Mouse (Mus musculus): ENCODE data around the gene Zfp772. TPM values are rescaled to one million over a fixed set of nuclear protein-coding genes. Genes with fewer than 3 reads are reported as not detected.

The Zfp772 gene
- 3.7 and 3.8 TPM in 2 replicates for polyA plus RNA-seq (2015; fragmentation: Nextera tagmentation; extraction: Ambion mirVana)

GRCm38 (mm10) chr7:7209313-7210151 is at the start of gene Zfp772:
TSS of gene Zfp772 (minus strand) at chr7:7209998.

DNA sequence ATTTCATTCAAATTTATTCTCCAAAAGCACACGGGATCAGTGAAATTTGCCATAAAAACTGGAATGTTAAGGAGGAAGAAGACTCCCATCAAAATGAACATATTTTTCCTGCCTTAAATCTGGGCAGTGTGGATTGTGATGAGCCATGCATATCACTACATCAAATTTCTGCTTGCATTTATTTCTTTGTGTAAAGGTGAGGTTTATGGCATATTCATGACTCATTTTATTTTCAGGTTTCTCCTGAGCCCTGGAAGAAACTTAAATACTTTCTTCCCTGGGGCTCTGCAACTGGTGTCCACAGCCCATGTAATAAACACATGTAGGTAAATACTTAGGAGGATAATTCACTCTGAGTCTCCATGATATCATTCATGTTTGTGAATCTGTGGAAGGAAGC is 37.4 kb upstream of the Zfp772 start, which contains the start of gene Vmn2r29:
TSS of gene Vmn2r29 (minus strand) at position 101 of the 400 bp plus-strand sequence.

DNA sequence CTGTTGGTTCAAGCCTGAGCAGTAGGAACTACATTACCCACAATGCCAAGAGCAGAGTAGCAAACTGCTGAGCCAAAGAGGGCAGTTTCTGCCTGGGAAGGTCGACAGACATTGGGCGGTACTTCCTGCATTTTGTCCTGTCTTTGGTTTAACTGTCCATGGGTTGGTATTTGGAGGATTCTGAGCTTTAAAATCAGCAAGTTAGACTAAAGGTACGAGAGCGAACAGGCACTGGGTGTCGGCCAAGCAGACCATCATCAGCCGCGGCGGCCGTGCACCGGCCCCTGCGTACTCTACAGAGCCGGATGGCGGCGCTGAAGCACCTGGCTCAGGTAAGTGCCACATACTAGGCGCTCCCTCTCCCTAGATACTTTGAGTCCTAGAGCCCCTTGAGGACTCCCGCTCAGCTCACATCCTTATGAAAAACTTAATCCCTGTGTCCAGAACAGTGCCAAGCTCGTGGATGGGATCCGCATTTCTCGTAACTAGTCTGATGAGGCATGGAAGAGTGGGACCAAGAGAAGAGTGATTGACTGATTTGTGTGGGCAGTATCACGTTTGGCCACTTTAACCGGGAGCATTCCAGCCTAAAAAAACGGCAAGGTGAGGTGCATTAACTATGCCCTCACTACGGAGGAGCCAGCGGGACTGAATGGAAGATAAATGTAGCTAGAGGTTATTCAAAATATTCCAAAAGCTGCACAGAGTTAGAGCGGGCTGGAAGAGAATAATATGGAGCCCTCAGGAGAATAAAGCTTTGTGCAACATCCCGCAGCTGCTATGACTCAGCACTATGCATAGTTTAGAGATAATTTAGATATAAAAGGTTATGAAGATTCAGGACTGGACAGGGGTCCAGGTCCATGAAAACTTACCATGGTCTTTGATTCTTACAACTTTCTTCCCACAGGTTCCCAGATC is 38.3 kb downstream of the Zfp772 start, which contains the start of gene Zfp418:
TSS of gene Zfp418 (plus strand) at position 104 of the 921 bp plus-strand sequence.

Other genes with a start within 250 kb of the Zfp772 start
- not detected in 2 replicates for gene Aurkc, start 214.7 kb downstream of the Zfp772 start, polyA plus RNA-seq (2015; fragmentation: Nextera tagmentation; extraction: Ambion mirVana)
- gene Zfp954, start 88.5 kb downstream of the Zfp772 start, polyA plus RNA-seq (2015; fragmentation: Nextera tagmentation; extraction: Ambion mirVana): 10.6 and 12.9 TPM in 2 replicates
- 0.51 and 0.90 TPM in 2 replicates for gene Zfp773, start 73.2 kb downstream of the Zfp772 start, polyA plus RNA-seq (2015; fragmentation: Nextera tagmentation; extraction: Ambion mirVana)
- 0.79 and 1.1 TPM in 2 replicates for gene Zfp418, start 38.7 kb downstream of the Zfp772 start, polyA plus RNA-seq (2015; fragmentation: Nextera tagmentation; extraction: Ambion mirVana)
- 0.20 and 0.47 TPM in 2 replicates for gene Vmn2r29, start 37.3 kb upstream of the Zfp772 start, polyA plus RNA-seq (2015; fragmentation: Nextera tagmentation; extraction: Ambion mirVana)
- 2.6 and 4.2 TPM in 2 replicates for gene Gm45844, start 68.3 kb upstream of the Zfp772 start, polyA plus RNA-seq (2015; fragmentation: Nextera tagmentation; extraction: Ambion mirVana)
- 46.6 and 52.5 TPM in 2 replicates for gene Clcn4, start 90.9 kb upstream of the Zfp772 start, polyA plus RNA-seq (2015; fragmentation: Nextera tagmentation; extraction: Ambion mirVana)
- gene Vmn2r30, start 127.6 kb upstream of the Zfp772 start, polyA plus RNA-seq (2015; fragmentation: Nextera tagmentation; extraction: Ambion mirVana): 0.03 and 0.11 TPM in 2 replicates
- 1.1 TPM in 2 replicates for gene Gm45783, start 164.6 kb upstream of the Zfp772 start, polyA plus RNA-seq (2015; fragmentation: Nextera tagmentation; extraction: Ambion mirVana)
- gene Vmn2r31, start 189.7 kb upstream of the Zfp772 start, polyA plus RNA-seq (2015; fragmentation: Nextera tagmentation; extraction: Ambion mirVana): not detected in 2 replicates

All from adrenal gland, postnatal 0 days (tissue).